ENCODE assay signal across 8 mouse cellular contexts in the genomic region with DNA sequence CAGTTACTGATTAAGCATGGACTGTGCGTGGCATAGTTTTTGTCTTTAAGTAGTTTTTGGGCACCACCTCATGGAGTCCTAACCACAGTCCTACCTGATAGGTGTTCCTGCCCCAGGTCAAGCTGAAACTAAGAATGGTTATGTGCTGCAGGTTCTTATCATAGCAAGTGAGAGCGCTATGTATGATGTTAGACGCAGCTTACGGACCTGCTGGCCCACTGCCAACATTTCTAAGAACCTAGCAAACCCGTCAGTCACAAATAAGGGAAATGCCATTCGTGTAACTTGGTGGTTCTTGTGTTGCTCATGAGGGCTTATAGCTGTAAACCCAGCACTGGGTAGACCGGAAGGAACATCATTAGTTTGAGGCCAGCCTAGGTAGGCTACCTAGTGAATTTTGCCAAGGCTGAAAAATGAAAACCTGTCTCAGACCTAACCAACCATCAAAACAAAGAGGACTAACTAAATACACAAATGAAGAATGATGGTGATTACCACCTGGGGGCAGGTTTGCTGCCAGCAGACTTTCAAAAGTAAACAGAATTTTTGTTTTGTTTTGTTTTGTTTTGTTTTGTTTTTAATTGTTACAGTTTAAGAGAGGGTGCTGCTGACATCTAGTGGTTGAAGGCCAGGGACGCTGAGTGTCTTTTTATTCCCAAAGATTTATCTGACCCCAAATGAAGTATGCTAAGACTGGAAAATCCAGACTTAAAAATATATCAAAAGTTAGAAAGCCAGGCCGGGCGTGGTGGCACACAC. TPM values are rescaled to one million over a fixed set of nuclear protein-coding genes. Genes with fewer than 3 reads are reported as not detected.
DNase-seq lines count a peak whose midpoint lies in the region; ATAC-seq and TF ChIP-seq lines count a peak whose summit lies in the region.

No protein-coding gene starts in this region.

- H3K4me1 ChIP-seq in limb, embryonic 12.5 days (replicated peaks): peaks cover 41% of the 10 kb centered on the region
- peaks cover 12% of the 10 kb centered on the region for H3K4me1 ChIP-seq in limb, embryonic 10.5 days
- peaks cover 25% of the 10 kb centered on the region for H3K4me1 ChIP-seq in forebrain, embryonic 13.5 days
- H3K4me1 ChIP-seq in lung, embryonic 16.5 days (replicated peaks; ENCODE audit: control insufficient read depth, insufficient read depth, low read length): peaks cover 13% of the 10 kb centered on the region
- H3K4me1 ChIP-seq in spleen, adult 2 months (ENCODE audit: control insufficient read depth, insufficient read depth, insufficient read length): peaks cover 9% of the 10 kb centered on the region; the same call in 1 of the 2 replicates

- H3K4me3 ChIP-seq in limb, embryonic 12.5 days (replicated peaks): no peak overlapping the region
- H3K4me3 ChIP-seq in limb, embryonic 10.5 days: no peak overlapping the region
- H3K4me3 ChIP-seq in forebrain, embryonic 13.5 days: no peak overlapping the region
- peak overlapping the region; percentile 36 for H3K4me3 ChIP-seq in lung, embryonic 16.5 days (ENCODE audit: low read length)
- no peak overlapping the region for H3K4me3 ChIP-seq in spleen, adult 2 months (ENCODE audit: extremely low read depth, insufficient read depth, insufficient read length)

- 59% methylated on average over 10 of the region's 10 CpGs for WGBS in limb, embryonic 12.5 days
- WGBS in limb, embryonic 10.5 days: 79% methylated on average over 10 of the region's 10 CpGs
- 44% methylated on average over 10 of the region's 10 CpGs for WGBS in forebrain, embryonic 13.5 days
- 23% methylated on average over 10 of the region's 10 CpGs for WGBS in lung, embryonic 16.5 days
- 31% methylated on average over 10 of the region's 10 CpGs for WGBS in spleen, adult 2 months

- H3K27me3 ChIP-seq in limb, embryonic 12.5 days: no peaks in the 10 kb centered on the region
- H3K27me3 ChIP-seq in limb, embryonic 10.5 days (ENCODE audit: low read depth, poor library complexity, severe bottlenecking): no peaks in the 10 kb centered on the region
- no peaks in the 10 kb centered on the region for H3K27me3 ChIP-seq in forebrain, embryonic 13.5 days
- no peaks in the 10 kb centered on the region for H3K27me3 ChIP-seq in lung, embryonic 16.5 days (ENCODE audit: control insufficient read depth, insufficient read depth, low read depth, low read length)
- H3K27me3 ChIP-seq in spleen, adult 2 months (ENCODE audit: control insufficient read depth, insufficient read depth, low read length): no peaks in the 10 kb centered on the region

- H3K27ac ChIP-seq in limb, embryonic 12.5 days: peak overlapping the region; percentile 18; the same call in 1 of the 2 replicates
- H3K27ac ChIP-seq in limb, embryonic 10.5 days: no peak overlapping the region
- H3K27ac ChIP-seq in forebrain, embryonic 13.5 days: no peak overlapping the region
- no peak overlapping the region for H3K27ac ChIP-seq in lung, embryonic 16.5 days (ENCODE audit: low read length)
- no peak overlapping the region for H3K27ac ChIP-seq in spleen, adult 2 months (ENCODE audit: insufficient read depth, low read length)

- no peak for TF ChIP-seq CTCF in spleen, adult 2 months (IDR thresholded peaks at IDR 0.05; ENCODE audit: extremely low read depth, insufficient read depth, insufficient read length, insufficient replicate concordance)

- no peak for TF ChIP-seq POLR2A in spleen, adult 2 months (IDR thresholded peaks at IDR 0.05; ENCODE audit: low read depth, low read length)

- H3K9me3 ChIP-seq in limb, embryonic 12.5 days: 0 out of 2 replicates have a peak, but pooled peaks cover 7% of the 10 kb centered on the region
- no peaks in the 10 kb centered on the region for H3K9me3 ChIP-seq in limb, embryonic 10.5 days (replicated peaks)
- peaks cover 12% of the 10 kb centered on the region for H3K9me3 ChIP-seq in forebrain, embryonic 13.5 days (replicated peaks)
- no peaks in the 10 kb centered on the region for H3K9me3 ChIP-seq in lung, embryonic 16.5 days (ENCODE audit: control insufficient read depth, low read length)

- peak overlapping the region; percentile 8; the same call in 1 of the 2 replicates for H3K4me2 ChIP-seq in limb, embryonic 12.5 days
- H3K4me2 ChIP-seq in forebrain, embryonic 13.5 days: peak overlapping the region; percentile 17
- H3K4me2 ChIP-seq in lung, embryonic 16.5 days (ENCODE audit: low read depth, low read length): peak overlapping the region; percentile 57

- no peak for DNase-seq in limb, embryonic 10.5 days (ENCODE audit: low spot score)
- peak; percentile 16 for DNase-seq in ZHBTc4 (ENCODE audit: low read depth, low spot score)
- DNase-seq in kidney, adult 11 months: peak; percentile 53
- peak; percentile 30 to 52 for DNase-seq in spleen, adult 2 months (ENCODE audit: low read depth in 1 of 2, low spot score in 2 of 2)
- no peak for DNase-seq in frontal cortex, postnatal 25 days (ENCODE audit: low spot score in 2 of 2)

- no peak overlapping the region for H3K9ac ChIP-seq in limb, embryonic 12.5 days (replicated peaks)
- no peak overlapping the region for H3K9ac ChIP-seq in forebrain, embryonic 13.5 days
- H3K9ac ChIP-seq in lung, embryonic 16.5 days (ENCODE audit: low read length): 0 out of 2 replicates have a peak overlapping the region, but pooled peaks have one; percentile 6

- no peaks in the 10 kb centered on the region for H3K36me3 ChIP-seq in limb, embryonic 12.5 days
- H3K36me3 ChIP-seq in limb, embryonic 10.5 days: peaks cover 10% of the 10 kb centered on the region; the same call in 1 of the 2 replicates
- H3K36me3 ChIP-seq in forebrain, embryonic 13.5 days (ENCODE audit: poor library complexity, severe bottlenecking): no peaks in the 10 kb centered on the region
- 0 out of 2 replicates have a peak, but pooled peaks cover 2% of the 10 kb centered on the region for H3K36me3 ChIP-seq in lung, embryonic 16.5 days (ENCODE audit: control insufficient read depth, insufficient read depth, low read length)
- H3K36me3 ChIP-seq in spleen, adult 2 months (ENCODE audit: control insufficient read depth, insufficient read depth, low read length): no peaks in the 10 kb centered on the region

- no peak for ATAC-seq in limb, embryonic 12.5 days (ENCODE audit: insufficient number of reproducible peaks, insufficient read depth, low FRiP score, low TSS enrichment, low read depth)
- no peak; the same call in 1 of the 2 replicates for ATAC-seq in forebrain, embryonic 13.5 days
- ATAC-seq in lung, embryonic 16.5 days (ENCODE audit: low read depth): peak; percentile 51

RNA-seq across cellular contexts. Expression of a gene that starts 13.5 kb away (rescaled TPM):
- polyA plus RNA-seq in limb, embryonic 12.5 days (2016; fragmentation: Nextera tagmentation; extraction: Ambion mirVana): 62.9 and 63.3 TPM in 2 replicates
- polyA plus RNA-seq in limb, embryonic 10.5 days (2016; fragmentation: Nextera tagmentation; extraction: Ambion mirVana): 40.0 and 51.8 TPM in 2 replicates
- 34.1 and 37.5 TPM in 2 replicates for polyA plus RNA-seq in forebrain, embryonic 13.5 days (2015; fragmentation: Nextera tagmentation; extraction: Ambion mirVana)
- polyA plus RNA-seq in lung, embryonic 16.5 days (2015; fragmentation: Nextera tagmentation; extraction: Ambion mirVana): 30.8 and 31.6 TPM in 2 replicates
- 13.4 and 13.5 TPM in 2 replicates for polyA plus RNA-seq in spleen, adult 2 months (2012; rRNA removed)

Comparison
In these comparisons a context has a peak if more than half of its experiments do, and no peak if none do; other contexts are left out.
1. DNase-seq: peak in ZHBTc4 (single experiment), kidney, adult 11 months (single experiment) and spleen, adult 2 months (2 of 2); none in limb, embryonic 10.5 days (single experiment) and frontal cortex, postnatal 25 days (0 of 2).
2. Peak in every context shown above with its lines, with median percentiles within 50 percentile points of each other: H3K4me2 ChIP-seq.